Mouse (Mus musculus) midbrain, embryonic 15.5 days (tissue): ENCODE data around the gene Prickle1. TPM values are rescaled to one million over a fixed set of nuclear protein-coding genes. Genes with fewer than 3 reads are reported as not detected.

Source experiments
- ATAC-seq: fragments of 200-750 bp; cut with Nextera tagmentation; replicated peaks from 2 replicates; pipeline ENCODE4 v1.8.0; 2017; ENCODE audit warnings: moderate TSS enrichment
- H3K27ac ChIP-seq: fragments of 300-500 bp; sonication (generic); 2 replicates; pipeline ENCODE4 v1.5.1; 2015; ENCODE audit warnings: mild to moderate bottlenecking, inconsistent platforms
- H3K27me3 ChIP-seq: fragments of 300-500 bp; sonication (generic); replicated peaks from 2 replicates; pipeline ENCODE4 v1.6.1; 2015; ENCODE audit warnings: inconsistent platforms
- H3K36me3 ChIP-seq: fragments of 300-500 bp; sonication (generic); replicated peaks from 2 replicates; pipeline ENCODE4 v1.6.1; 2015; ENCODE audit warnings: inconsistent platforms
- H3K4me1 ChIP-seq: fragments of 300-500 bp; sonication (generic); 2 replicates; pipeline ENCODE4 v1.6.1; 2015; ENCODE audit warnings: inconsistent platforms
- H3K4me2 ChIP-seq: fragments of 300-500 bp; sonication (generic); 2 replicates; pipeline ENCODE4 v1.6.1; 2015; ENCODE audit warnings: inconsistent platforms, mild to moderate bottlenecking, moderate library complexity
- H3K4me3 ChIP-seq: fragments of 300-500 bp; sonication (generic); 2 replicates; pipeline ENCODE4 v1.5.1; 2015; ENCODE audit warnings: mild to moderate bottlenecking, inconsistent platforms
- H3K9ac ChIP-seq: fragments of 300-500 bp; sonication (generic); 2 replicates; pipeline ENCODE4 v1.6.1; 2015; ENCODE audit warnings: mild to moderate bottlenecking, inconsistent platforms
- H3K9me3 ChIP-seq: fragments of 300-500 bp; sonication (generic); 2 replicates; pipeline ENCODE4 v1.6.1; 2016; ENCODE audit warnings: inconsistent platforms
- WGBS: fragments of 180-500 bp; shearing (Covaris S2); methylation state at CpG from one replicate; pipeline ENCODE4 v1.1.7; 2015; ENCODE audit warnings: mixed read lengths; 5-methylcytosine and 5-hydroxymethylcytosine counted together
- polyA plus RNA-seq: library from polyadenylated mRNA; unstranded; fragments of >200 nt; fragmentation: Nextera tagmentation; extraction: Ambion mirVana; gene quantifications from 2 replicates; pipeline ENCODE4 v1.2.1, GENCODE M21; 2015

Prickle1 gene
- polyA plus RNA-seq, 1 experiment from 2014 or later = 12.9 TPM

DNA sequence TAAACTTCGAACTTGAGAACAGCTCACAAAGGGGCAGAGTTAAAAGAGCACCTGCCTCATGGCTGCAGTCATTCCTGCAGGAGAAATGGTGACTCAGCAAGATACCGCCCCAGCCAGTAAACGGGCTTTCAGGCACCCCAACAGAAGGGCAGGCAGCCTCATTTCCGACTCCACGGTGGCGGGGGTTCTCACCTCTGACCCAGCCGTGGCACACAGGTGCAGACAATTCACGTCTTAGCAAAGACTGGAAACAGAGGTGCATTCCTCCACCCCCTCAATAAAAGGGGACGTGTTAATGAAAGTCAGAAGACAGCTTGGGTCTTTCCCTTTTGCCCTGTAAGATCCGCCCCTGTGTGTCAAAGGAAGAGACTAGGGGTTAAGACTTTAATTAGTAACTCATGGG, 81.8 kb downstream of the Prickle1 start:
- no peaks in the 10 kb centered on the region for H3K9me3 ChIP-seq
- H3K27me3 ChIP-seq = peaks cover 21% of the 10 kb centered on the region
- no peak overlapping the region for H3K4me2 ChIP-seq
- WGBS = 5% methylated on average over 10 of the region's 10 CpGs
- H3K27ac ChIP-seq = no peak overlapping the region
- no peak overlapping the region for H3K9ac ChIP-seq
- peaks cover 35% of the 10 kb centered on the region for H3K4me1 ChIP-seq
- no peak overlapping the region for H3K4me3 ChIP-seq
- H3K36me3 ChIP-seq = no peaks in the 10 kb centered on the region
- no peak for ATAC-seq

DNA sequence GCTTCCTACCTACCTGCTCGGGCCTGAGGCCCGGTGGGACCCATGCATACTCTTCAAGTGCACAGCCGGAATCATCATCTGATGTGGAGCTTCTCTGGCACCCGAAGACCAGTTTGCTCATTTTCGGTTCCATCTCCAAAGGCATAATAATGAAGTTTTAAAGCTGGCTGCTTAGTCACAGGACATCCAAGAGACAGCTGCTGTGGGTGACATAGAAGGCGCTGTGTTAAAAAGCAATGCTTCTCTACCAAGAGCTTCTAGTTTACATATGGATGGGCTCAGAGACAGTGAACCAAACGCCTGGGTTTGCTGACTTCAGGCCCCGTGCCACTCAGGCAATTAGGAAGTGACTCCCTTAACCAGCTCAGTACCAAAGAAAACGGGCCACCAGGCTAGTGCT, 83.3 kb downstream of the Prickle1 start:
- peaks cover 18% of the 10 kb centered on the region for H3K27me3 ChIP-seq
- no peaks in the 10 kb centered on the region for H3K9me3 ChIP-seq
- no peak for ATAC-seq
- 32% methylated on average over 9 of the region's 9 CpGs for WGBS
- no peak overlapping the region for H3K4me3 ChIP-seq
- H3K36me3 ChIP-seq = 0 out of 2 replicates have a peak, but pooled peaks cover 3% of the 10 kb centered on the region
- H3K4me2 ChIP-seq = no peak overlapping the region
- H3K27ac ChIP-seq = no peak overlapping the region
- peaks cover 21% of the 10 kb centered on the region for H3K4me1 ChIP-seq
- H3K9ac ChIP-seq = no peak overlapping the region

DNA sequence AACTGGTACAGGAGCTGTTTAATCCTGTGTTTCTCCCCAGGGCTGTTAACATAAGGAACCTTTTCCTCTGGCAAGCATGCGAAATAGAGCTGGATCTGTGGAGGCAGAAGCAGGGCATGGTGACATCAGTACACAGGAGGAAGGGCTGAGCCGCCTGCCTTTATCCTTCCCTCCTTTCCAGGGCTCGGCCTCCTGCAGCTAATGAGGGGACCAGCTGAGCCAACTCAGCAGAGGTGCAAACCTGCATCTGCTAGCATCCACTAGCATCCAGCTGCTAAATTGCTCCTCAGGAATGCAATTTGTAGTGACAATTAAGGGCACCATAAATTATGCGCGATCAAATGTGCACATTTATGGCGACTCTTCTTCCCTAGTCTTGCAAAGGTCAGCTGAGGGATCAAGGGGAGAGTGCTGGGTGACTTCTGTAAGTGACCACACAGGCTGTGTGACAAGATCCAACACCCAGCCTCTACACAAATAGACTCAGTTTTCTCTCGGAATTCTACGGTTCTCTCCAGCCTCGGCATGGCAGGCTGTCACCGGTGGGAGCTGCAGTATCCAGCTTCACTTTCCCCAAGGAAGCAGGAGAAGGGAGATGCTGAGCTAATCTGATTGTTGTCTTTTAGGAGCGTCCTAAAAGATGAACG, 84.9 kb downstream of the Prickle1 start:
- Histone ChIP-seq H3K9ac (no peak overlapping the region), H3K4me3 (no peak overlapping the region), H3K27me3 (peaks cover 12% of the 10 kb centered on the region), H3K27ac (peak overlapping the region; percentile 32; the same call in 1 of the 2 replicates), H3K4me1 (peaks cover 19% of the 10 kb centered on the region), H3K9me3 (no peaks in the 10 kb centered on the region), H3K36me3 (0 out of 2 replicates have a peak, but pooled peaks cover 4% of the 10 kb centered on the region), H3K4me2 (no peak overlapping the region)
- peak; percentile 80 for ATAC-seq
- 29% methylated on average over 12 of the region's 12 CpGs for WGBS

DNA sequence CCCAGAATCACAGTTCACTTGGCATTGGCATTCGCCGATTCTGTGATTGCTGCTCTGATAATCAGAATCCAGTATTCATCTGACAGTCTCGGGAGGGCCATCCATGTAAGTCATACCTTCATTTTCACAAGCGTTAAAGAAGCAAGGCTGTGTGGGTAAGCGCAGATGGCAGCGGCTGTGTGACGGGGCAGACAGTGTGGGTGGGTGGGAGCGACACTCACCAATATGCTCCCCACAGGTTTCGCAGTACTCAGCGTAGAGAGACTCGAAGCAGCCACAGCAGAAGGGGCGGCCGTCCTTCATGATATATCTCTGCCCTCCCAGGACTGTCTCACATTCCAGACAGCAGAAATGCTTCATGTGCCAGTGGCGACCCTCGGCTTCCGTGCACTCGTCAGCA, 90.9 kb downstream of the Prickle1 start:
- WGBS = 95% methylated on average over 17 of the region's 17 CpGs
- H3K9ac ChIP-seq = no peak overlapping the region
- no peaks in the 10 kb centered on the region for H3K4me1 ChIP-seq
- H3K27me3 ChIP-seq = no peaks in the 10 kb centered on the region
- no peak overlapping the region for H3K4me2 ChIP-seq
- no peak overlapping the region for H3K4me3 ChIP-seq
- no peak for ATAC-seq
- peaks cover 7% of the 10 kb centered on the region; the same call in 1 of the 2 replicates for H3K36me3 ChIP-seq
- H3K27ac ChIP-seq = no peak overlapping the region
- no peaks in the 10 kb centered on the region for H3K9me3 ChIP-seq

DNA sequence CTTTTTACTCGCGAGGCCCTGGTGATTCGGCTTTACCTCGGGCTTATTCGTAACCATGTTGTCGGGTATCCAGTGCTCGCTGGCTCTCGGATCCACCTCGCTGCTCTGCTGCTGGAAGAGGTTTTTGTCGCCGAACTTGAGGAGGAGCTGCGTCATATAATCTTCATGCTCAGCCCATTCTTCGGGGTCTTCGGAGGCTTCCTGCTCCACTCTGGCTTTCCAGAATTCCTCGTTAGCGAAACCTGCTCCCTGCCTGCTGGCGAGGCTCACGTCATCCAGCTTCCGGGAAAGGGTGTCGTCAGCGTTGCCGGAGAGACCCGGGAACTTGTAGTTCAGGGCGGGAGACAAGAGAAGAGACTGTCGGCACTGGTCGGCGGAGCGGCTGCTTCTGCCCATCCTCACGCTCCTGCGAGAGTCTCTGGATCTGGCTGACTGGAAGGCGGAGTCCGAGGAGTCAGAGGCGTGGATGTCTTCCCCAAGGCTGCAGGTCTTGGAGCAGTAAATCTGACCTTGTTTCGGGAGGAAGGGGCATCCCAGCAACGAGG, 92.4 kb downstream of the Prickle1 start:
- Histone ChIP-seq H3K4me3 (no peak overlapping the region), H3K36me3 (peaks cover 7% of the 10 kb centered on the region; the same call in 1 of the 2 replicates)
- 95% methylated on average over 35 of the region's 35 CpGs for WGBS

DNA sequence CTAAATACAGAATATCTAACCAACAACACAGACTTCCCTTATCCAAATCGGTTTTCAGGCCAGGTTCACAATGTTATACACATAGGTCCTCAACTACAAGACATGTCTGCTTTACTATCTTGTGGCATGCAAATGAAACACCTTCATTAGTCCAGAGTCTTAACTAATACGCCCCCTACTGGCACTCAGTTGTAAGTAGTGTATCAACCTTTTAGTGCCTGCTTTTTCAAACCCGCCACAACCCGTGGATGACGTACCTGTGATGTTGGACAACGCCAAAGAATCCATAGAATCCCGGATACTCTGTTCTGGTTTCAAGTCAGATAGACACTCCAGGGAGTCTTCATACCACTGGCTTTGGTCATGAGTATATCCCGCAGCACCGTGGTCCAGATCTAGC, 93.0 kb downstream of the Prickle1 start:
- H3K4me3 ChIP-seq = no peak overlapping the region
- no peak overlapping the region for H3K9ac ChIP-seq
- WGBS = 95% methylated on average over 9 of the region's 9 CpGs
- H3K4me1 ChIP-seq = no peaks in the 10 kb centered on the region
- no peaks in the 10 kb centered on the region for H3K9me3 ChIP-seq
- no peak overlapping the region for H3K4me2 ChIP-seq
- peaks cover 7% of the 10 kb centered on the region; the same call in 1 of the 2 replicates for H3K36me3 ChIP-seq
- H3K27me3 ChIP-seq = no peaks in the 10 kb centered on the region
- no peak overlapping the region for H3K27ac ChIP-seq
- ATAC-seq = no peak

More for the DNA sequence above, 92.4 kb downstream of the Prickle1 start:
- Histone ChIP-seq H3K27me3 (no peaks in the 10 kb centered on the region), H3K9me3 (no peaks in the 10 kb centered on the region), H3K4me1 (no peaks in the 10 kb centered on the region), H3K27ac (no peak overlapping the region), H3K9ac (no peak overlapping the region), H3K4me2 (no peak overlapping the region)
- ATAC-seq = no peak

DNA sequence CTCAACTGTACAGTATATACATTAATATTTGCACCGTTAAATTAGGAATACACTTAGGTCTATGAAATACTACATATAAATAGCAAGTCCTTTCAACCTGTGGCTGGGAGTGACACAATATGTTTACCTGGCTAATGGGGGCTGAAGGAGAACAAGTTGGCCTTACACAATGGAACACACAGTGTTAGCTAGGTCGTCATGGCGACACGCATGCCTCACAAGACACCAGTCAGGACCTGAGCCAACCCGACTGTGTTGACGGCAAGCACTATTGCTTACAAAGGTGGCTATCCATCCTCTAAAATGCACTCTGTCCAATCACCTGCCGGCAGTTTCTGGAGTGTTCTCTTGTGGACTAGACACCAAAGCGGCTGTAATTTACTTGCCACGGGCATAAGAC, 95.8 kb downstream of the Prickle1 start:
- peaks cover 3% of the 10 kb centered on the region; the same call in 1 of the 2 replicates for H3K36me3 ChIP-seq
- ATAC-seq = no peak
- H3K27me3 ChIP-seq = no peaks in the 10 kb centered on the region
- WGBS = 78% methylated on average over 9 of the region's 9 CpGs
- H3K4me3 ChIP-seq = no peak overlapping the region
- no peaks in the 10 kb centered on the region for H3K9me3 ChIP-seq
- no peak overlapping the region for H3K9ac ChIP-seq
- no peaks in the 10 kb centered on the region for H3K4me1 ChIP-seq
- H3K4me2 ChIP-seq = no peak overlapping the region
- H3K27ac ChIP-seq = no peak overlapping the region

DNA sequence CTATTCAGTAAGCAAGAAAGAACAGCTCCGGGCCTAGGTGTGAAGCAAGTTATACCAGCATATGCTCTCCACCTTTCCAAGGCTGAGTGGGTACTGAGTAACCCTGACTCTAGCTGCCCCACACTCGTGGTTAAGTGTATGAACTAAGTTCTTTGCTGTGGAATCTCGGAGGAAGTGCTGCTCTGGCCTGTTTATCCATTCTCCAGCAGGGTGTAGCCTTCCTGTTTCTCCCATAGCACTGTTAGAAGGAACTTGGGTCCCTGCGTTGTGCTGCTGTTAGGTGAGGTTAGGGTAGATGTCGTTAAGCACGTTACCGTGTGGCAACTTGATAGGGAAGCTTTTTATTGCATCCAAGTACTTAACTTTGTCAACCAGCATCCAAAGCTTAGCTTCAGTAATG, 101.0 kb downstream of the Prickle1 start:
- no peak overlapping the region for H3K4me3 ChIP-seq

DNA sequence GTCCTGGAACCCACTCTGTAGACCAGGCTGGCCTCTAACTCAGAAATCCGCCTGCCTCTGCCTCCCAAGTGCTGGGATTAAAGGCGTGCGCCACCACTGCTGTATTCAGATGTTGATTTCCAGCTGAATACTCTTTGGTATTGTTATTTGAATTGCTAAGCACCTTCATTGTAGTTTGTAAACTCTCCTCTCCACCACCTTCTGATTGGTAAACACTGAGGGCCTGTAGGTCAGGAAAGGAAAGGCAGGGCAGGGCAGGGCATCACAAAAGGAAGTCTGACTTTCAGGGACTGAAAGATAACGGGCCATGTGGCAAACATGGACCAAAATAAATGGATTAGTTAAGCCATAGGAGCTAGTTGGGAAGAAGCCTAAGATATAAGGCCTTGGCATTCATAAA, 106.1 kb downstream of the Prickle1 start:
- no peak for ATAC-seq
- no peaks in the 10 kb centered on the region for H3K9me3 ChIP-seq
- no peak overlapping the region for H3K9ac ChIP-seq
- no peak overlapping the region for H3K4me3 ChIP-seq
- H3K27me3 ChIP-seq = no peaks in the 10 kb centered on the region
- no peak overlapping the region for H3K27ac ChIP-seq
- no peaks in the 10 kb centered on the region for H3K4me1 ChIP-seq
- WGBS = 77% methylated on average over 4 of the region's 4 CpGs
- H3K4me2 ChIP-seq = no peak overlapping the region
- no peaks in the 10 kb centered on the region for H3K36me3 ChIP-seq

More for the DNA sequence above, 101.0 kb downstream of the Prickle1 start:
- Histone ChIP-seq H3K9ac (no peak overlapping the region), H3K36me3 (no peaks in the 10 kb centered on the region), H3K4me1 (no peaks in the 10 kb centered on the region), H3K4me2 (no peak overlapping the region), H3K9me3 (no peaks in the 10 kb centered on the region), H3K27me3 (no peaks in the 10 kb centered on the region), H3K27ac (no peak overlapping the region)
- no peak for ATAC-seq
- WGBS = 88% methylated on average over 7 of the region's 7 CpGs

DNA sequence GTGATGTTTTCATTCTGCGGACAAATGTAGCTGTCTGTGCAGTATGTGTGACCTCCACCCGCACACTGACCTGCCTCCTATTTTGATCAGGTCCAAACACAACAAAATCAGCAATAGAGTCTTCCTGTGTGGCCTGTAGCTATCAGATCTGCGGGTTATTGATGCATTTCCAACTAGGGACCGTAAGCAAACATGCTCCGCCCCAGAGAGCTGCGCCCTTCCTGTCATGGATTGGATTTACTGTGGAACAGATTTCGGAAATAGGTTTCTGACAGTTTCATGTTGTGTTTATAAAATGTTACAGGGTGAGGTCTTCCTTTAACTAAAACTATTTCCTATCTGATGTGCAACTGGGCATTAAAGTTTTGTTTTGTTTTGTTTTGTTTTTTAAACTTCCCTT, 109.6 kb downstream of the Prickle1 start:
- H3K36me3 ChIP-seq = no peaks in the 10 kb centered on the region
- no peak for ATAC-seq
- no peak overlapping the region for H3K9ac ChIP-seq
- WGBS = 88% methylated on average over 7 of the region's 7 CpGs
- no peaks in the 10 kb centered on the region for H3K4me1 ChIP-seq
- H3K4me2 ChIP-seq = no peak overlapping the region
- H3K4me3 ChIP-seq = no peak overlapping the region
- H3K27me3 ChIP-seq = no peaks in the 10 kb centered on the region
- H3K9me3 ChIP-seq = no peaks in the 10 kb centered on the region
- H3K27ac ChIP-seq = no peak overlapping the region

DNA sequence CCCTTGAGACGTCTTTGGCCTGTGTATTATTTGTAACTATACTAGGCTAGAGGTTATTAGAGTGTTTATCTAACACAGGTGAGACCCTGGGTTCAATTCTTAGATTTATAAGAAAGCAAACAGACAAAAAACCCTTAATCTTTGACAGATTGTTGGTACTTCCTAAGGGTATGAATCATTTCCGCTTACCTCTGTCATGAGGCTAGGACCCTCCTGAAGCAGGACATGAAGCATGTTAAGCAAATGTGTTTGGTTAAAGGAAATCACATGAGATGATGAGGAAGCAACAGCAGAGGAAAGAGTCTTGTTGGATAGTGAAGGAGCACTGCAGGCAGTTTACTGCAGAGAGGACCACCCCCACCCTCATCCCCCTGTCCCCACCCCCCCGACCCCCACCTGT, 110.4 kb downstream of the Prickle1 start:
- no peak for ATAC-seq
- 83% methylated on average over 3 of the region's 3 CpGs for WGBS

DNA sequence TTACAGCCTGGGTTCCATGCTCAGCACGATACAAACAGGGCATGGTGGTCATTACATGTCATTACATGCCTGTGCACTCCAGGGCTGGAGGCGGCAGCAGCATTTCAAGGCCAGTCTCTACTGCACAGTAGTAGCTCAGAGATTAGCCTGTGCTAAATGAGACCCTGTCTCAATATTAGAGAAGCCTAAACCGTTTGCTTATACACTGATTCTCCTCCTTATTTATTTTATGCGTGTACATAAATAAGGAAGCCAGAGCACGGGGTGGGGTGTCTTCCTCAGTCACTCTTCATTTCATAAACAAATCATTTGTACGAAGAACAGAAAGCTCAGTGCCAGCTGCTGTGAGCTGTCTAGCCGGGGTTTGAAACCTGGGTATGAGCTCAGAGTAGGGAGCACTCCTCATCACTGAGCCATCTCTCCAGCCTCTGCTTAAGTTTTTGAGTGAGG, 111.4 kb downstream of the Prickle1 start:
- Histone ChIP-seq H3K36me3 (no peaks in the 10 kb centered on the region), H3K4me2 (no peak overlapping the region), H3K9me3 (no peaks in the 10 kb centered on the region), H3K27me3 (no peaks in the 10 kb centered on the region), H3K4me3 (no peak overlapping the region), H3K9ac (no peak overlapping the region), H3K27ac (no peak overlapping the region), H3K4me1 (0 out of 2 replicates have a peak, but pooled peaks cover 2% of the 10 kb centered on the region)
- no peak for ATAC-seq
- 82% methylated on average over 7 of the region's 7 CpGs for WGBS

More for the DNA sequence above, 110.4 kb downstream of the Prickle1 start:
- no peaks in the 10 kb centered on the region for H3K4me1 ChIP-seq
- H3K27ac ChIP-seq = no peak overlapping the region
- no peak overlapping the region for H3K4me2 ChIP-seq
- no peak overlapping the region for H3K4me3 ChIP-seq
- H3K36me3 ChIP-seq = no peaks in the 10 kb centered on the region
- no peaks in the 10 kb centered on the region for H3K9me3 ChIP-seq
- H3K9ac ChIP-seq = no peak overlapping the region
- H3K27me3 ChIP-seq = no peaks in the 10 kb centered on the region

DNA sequence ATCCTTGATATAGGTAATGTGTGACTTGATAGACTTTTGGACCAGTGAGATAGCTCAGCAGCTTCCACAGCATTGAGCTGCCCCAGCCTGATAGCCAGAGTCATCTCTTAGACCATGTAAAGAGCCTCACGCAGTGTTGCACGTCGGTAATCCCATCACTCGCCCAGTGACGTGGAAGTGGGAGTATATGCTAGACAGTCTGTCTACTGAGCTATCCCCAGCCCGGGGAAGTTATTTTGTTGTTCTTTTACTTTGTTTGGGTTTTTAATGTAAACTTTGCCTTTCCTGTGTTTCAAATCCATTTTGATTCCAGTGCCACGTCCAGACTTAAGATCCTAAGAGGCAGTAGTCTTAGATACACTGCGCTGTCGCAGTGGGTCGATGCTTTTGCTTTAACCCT, 114.6 kb downstream of the Prickle1 start:
- Histone ChIP-seq H3K4me3 (no peak overlapping the region), H3K4me1 (0 out of 2 replicates have a peak, but pooled peaks cover 2% of the 10 kb centered on the region), H3K4me2 (no peak overlapping the region), H3K9me3 (no peaks in the 10 kb centered on the region), H3K9ac (no peak overlapping the region), H3K27me3 (no peaks in the 10 kb centered on the region), H3K36me3 (no peaks in the 10 kb centered on the region), H3K27ac (no peak overlapping the region)
- WGBS = 83% methylated on average over 10 of the region's 10 CpGs
- no peak for ATAC-seq
